Mouse (Mus musculus) skeletal muscle tissue, adult 2 months (tissue): Measurements from ENCODE around the gene Nudt3.
A peak's percentile ranks its signal among the peaks of the same experiment; 100 is the strongest.

Experiments used
- DNase-seq: peaks from one replicate; pipeline ENCODE4 v3.0.0-alpha.2; 2012; ENCODE audit warnings: low read depth, low spot score

The Nudt3 gene

DNA sequence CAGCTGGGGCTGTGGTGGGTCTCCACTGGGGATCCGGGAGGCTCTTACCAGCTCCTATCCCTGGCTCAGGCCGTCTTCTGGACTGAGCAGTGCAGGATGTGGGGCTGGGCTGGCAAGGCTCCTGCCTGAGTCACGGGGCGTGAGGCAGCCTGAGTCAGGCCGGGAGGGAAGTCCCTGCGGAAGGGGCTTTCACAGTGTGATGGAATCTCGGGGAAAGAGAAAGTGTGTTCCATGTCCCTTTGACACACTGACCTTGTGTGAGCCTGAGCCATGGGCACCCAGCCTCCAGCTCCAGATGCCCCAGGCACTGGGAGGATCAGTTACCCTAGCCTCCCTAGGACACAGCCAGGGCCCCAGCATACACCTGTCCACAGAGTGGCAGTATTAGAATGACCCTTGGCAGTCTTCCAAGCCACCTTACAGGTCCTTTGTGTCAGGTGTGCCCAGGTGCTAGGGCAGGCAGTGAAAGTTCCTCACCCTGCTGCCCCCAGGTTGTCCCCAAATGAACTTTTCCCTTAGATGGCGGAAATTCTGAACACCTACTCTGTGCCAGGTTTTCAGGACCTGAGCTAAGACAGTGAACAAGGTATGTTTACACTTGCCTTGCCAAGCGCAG, 75.9 kb downstream of the Nudt3 start:
- DNase-seq, result no peak

DNA sequence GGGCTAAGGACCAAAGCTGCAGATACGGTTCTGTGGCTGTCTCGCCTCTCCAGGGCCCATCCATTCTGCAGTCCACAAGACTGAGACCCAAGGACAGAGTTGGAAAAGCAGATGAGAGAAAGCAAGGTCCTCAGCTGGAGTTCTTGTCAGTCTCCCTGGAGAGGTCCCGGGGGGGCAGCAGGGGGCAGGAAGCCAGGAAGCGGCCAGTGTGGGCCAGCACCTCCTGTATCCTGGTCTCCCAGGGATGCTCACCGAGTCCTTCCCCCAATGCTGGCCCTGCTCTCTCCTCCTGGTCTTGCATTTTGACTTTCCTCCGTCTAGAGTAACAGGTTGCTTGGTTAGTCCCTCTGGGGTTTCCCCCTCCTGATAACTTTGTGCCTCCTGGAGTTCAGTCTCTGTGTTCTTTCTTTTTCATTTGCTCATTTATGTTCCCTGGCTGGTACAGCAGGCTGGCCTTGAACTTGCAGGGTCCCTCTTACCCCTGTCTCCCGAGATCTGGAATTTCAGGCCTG, 76.7 kb downstream of the Nudt3 start:
- DNase-seq, result no peak

DNA sequence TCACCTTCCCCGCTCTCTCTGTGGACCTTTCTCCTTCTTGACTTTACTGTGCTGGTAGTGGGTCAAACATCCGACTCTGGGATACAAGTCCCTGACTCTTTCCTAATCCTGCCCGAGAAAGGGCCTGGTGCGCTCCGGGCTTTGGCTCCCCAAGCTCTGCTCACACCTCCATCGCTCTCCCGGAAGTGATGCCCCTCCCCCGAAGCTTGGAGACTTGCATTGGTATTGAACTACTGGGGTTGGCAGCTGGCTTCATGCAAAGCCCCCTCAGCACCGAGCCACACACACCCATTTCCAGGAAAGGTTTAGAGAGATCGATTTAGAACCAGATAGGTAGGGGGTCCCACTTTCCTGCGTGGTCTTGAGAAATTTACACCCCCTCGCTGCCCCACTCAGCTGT, 77.3 kb downstream of the Nudt3 start:
- DNase-seq, result no peak

DNA sequence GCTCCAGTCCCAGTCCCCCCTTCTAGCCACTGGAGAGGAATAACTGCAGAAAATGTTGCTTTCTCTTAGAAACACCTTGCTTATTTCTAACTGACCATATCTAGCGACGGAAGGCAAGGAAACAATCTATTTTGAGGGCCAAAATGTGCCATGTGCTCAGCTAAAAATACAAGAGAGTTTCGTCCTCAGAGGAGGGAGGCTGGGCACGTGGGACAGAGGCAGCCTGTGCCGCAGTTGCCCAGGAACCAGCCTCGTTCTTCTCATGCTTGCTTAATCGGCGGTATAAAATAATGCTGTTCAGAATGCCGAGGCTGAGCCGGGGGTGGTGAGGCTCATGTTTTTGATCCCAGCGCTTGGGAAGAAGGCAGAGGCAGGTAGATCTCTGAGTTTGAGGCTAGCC, 78.7 kb downstream of the Nudt3 start:
- no peak for DNase-seq

DNA sequence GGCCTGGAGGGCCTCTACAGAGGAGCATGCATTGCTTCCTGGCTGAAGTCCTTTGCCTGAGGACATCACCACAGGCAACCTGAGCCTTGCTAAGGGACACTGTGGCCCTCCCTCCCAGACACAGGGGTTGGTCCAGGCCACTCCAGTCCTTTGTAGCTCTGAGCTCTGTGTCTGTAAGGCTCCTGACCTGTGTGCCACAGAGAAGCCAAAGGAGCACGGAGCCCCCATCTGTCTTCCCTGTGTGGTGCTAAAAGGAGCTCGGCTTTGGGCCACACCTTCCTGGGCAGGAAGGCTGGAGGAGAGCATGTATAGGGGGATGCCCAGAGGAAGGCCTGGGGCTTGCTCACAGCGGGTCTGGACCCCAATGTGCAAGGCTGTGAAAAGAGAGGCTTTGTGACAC, 81.3 kb downstream of the Nudt3 start:
- DNase-seq, result no peak

DNA sequence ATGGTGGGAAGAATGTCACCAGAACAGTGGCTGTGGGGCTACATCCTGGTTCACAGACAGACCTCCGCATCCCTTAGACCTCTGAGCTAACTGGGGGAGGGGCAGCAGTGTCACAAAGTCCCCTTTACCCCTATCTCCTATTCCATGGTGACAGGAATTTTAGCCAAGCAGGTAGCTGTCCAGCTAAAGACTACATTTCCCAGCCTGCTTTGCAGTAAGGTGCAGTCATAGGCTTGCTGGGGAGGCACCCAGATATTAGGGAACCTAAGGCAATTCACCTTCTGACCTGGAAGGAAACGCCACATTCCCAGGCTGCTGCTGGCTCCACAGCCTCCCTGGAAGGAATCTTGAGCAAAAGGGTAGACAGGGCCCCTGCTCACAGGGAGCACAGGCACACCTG, 82.0 kb downstream of the Nudt3 start:
- no peak for DNase-seq

DNA sequence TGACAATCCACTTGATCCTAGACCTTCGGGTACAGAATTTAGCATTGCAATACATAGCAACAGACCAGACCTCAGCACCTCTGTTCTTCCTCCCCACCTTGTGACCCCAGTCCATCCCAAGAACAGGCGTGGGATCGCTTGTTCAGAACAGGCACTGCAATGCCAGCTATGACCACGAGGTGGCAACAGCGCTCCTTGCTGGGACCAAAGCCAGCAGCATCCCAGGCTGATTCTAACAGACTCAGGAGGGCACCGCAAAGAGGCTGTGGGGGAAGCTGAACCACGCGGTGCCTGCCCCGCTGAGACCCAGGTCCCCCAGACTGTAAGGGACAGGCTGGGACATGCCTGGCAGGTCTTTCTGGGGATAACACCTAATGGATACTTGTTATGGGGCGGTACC, 88.6 kb downstream of the Nudt3 start:
- DNase-seq, result peak; percentile 73

DNA sequence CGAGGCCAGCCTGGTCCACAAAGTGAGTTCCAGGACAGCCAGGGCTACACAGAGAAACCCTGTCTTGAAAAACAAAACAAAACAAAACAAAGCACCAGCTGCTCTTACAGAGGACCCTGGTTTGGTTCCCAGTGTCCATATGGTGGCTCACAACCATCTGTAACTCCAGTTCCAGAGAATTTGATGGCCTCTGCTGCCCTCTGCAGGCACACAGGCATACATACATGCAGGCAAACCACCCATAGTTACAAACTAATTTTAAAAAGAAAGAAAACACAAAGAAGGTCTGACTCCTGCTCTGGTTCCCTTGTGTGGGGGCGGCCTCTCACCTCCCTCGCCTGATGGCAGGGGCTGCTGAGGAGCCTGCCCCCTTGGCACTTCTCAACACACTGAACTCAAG, 89.9 kb downstream of the Nudt3 start:
- DNase-seq, result no peak

DNA sequence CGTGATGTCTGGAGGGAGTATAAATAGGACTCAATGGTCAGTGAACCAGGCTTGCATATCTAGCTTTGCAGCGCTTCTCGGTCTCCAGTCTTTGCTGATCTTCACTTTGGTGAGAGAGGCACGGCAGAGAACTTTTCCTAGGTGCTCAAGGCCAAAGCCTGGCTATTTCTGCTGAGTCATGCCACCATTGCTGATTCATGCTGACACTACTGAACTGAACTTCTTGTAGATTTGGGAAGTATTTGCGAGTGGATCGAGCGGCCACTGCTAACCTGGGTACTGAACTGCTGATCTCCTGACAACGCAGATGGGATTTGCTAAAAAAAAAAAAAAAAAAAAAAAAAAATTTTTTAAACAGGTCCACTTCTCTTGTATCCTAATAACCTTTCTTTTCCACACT, 91.2 kb downstream of the Nudt3 start:
- no peak for DNase-seq
